In the genomic region with DNA sequence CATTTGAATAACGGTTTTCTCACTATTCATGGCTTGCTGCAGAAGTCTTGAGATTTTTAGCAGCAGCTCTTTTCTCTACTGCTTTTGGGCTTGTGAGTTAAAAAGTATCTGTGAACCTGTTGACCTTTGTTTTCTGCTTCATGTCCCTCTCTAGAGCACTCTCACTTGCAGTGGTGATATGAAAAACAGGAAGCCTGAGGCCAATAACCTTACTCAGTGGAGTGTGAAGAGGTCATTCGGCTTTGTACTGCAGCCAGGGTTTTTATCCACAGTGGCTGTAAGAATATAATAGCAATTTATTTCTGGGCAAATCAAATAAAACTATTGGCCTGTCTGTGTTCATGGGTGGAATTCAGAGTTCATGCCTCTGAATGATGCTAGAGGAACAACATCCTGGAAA, we compare ENCODE assay signal across 21 mouse cellular contexts.
A peak's percentile ranks its signal among the peaks of the same experiment; 100 is the strongest.
DNase-seq lines count a peak whose midpoint lies in the region; ATAC-seq and TF ChIP-seq lines count a peak whose summit lies in the region.
"Had no signal": no experiment of that assay in that cellular context is flagged by ENCODE, and none has a peak within 500 bp of the region (broad histone marks: within the 10 kb centered on the region; RNA-seq: fewer than 3 reads in every experiment).

No protein-coding gene starts in this region.

- no peak for TF ChIP-seq CTCF in liver, adult 2 months (IDR thresholded peaks at IDR 0.05; ENCODE audit: low read depth, low read length)
- no peak for TF ChIP-seq CTCF in kidney, adult 2 months (conservative IDR thresholded peaks at IDR 0.05; ENCODE audit: insufficient read depth, insufficient read length, low read depth, low read length)

- H3K4me1 ChIP-seq in liver, adult 2 months (ENCODE audit: control insufficient read depth, insufficient read depth, low read length): no peaks in the 10 kb centered on the region
- H3K4me1 ChIP-seq in liver, embryonic 12.5 days: no peaks in the 10 kb centered on the region
- 0 out of 2 replicates have a peak, but pooled peaks cover 3% of the 10 kb centered on the region for H3K4me1 ChIP-seq in kidney, adult 2 months (ENCODE audit: control insufficient read depth, insufficient read depth, low read length)
- H3K4me1 ChIP-seq: liver, embryonic 13.5 days had no signal

- intact Hi-C loops in left cerebral cortex, postnatal 4 days (cut with DNase I): no loop called here

- peak; percentile 68 for DNase-seq in liver, adult 2 months (ENCODE audit: extremely low read depth, low read depth, low spot score)
- peak; percentile 86 for DNase-seq in kidney, adult 2 months
- DNase-seq in kidney, postnatal 14 days: peak; percentile 76
- DNase-seq in left cerebral cortex, postnatal 4 days: no peak
- no peak for DNase-seq in adrenal gland, postnatal 10 days
- DNase-seq in layer of hippocampus, adult 18-20 months (ENCODE audit: low spot score in 2 of 2): no peak
- DNase-seq: adrenal gland, adult 2 months; B cell, adult 2 months; cerebellum, adult 9-11 months; heart, postnatal 14 days; liver, embryonic 13.5 days; lung, embryonic 14.5 days; lung, postnatal 36 days; thymus, postnatal 14 days had no signal

- H3K79me2 ChIP-seq in liver, adult 2 months (ENCODE audit: control insufficient read depth, insufficient read depth, low read length): no peaks in the 10 kb centered on the region

- H3K36me3 ChIP-seq in liver, adult 2 months (ENCODE audit: control insufficient read depth, insufficient read depth, low read length): no peaks in the 10 kb centered on the region
- no peaks in the 10 kb centered on the region for H3K36me3 ChIP-seq in liver, embryonic 12.5 days
- H3K36me3 ChIP-seq in kidney, adult 2 months (ENCODE audit: control insufficient read depth, insufficient read depth, low read length): no peaks in the 10 kb centered on the region
- H3K36me3 ChIP-seq: heart, embryonic 12.5 days; liver, embryonic 13.5 days had no signal

- H3K27ac ChIP-seq in liver, adult 2 months (replicated peaks; ENCODE audit: insufficient read depth, low read depth, low read length): no peak overlapping the region
- H3K27ac ChIP-seq in liver, embryonic 12.5 days: no peak overlapping the region
- H3K27ac ChIP-seq in kidney, adult 2 months (ENCODE audit: insufficient read depth, low read depth, low read length): no peak overlapping the region
- H3K27ac ChIP-seq: forebrain, embryonic 13.5 days; hindbrain, embryonic 14.5 days; left cerebral cortex, adult 2 months; liver, embryonic 13.5 days; stomach, postnatal 0 days had no signal

- no peak overlapping the region for H3K4me2 ChIP-seq in liver, embryonic 12.5 days
- H3K4me2 ChIP-seq: forebrain, embryonic 13.5 days; heart, embryonic 12.5 days; hindbrain, embryonic 14.5 days; liver, embryonic 13.5 days; lung, embryonic 14.5 days had no signal

- 44% methylated on average over 2 of the region's 2 CpGs for whole genome bisulfite sequencing in liver, adult 2 months
- WGBS in liver, embryonic 12.5 days (ENCODE audit: insufficient replicate concordance): 59% methylated on average over 2 of the region's 2 CpGs
- 15% methylated on average over 2 of the region's 2 CpGs for WGBS in kidney, adult 2 months

- H3K9ac ChIP-seq in liver, adult 2 months (ENCODE audit: low read depth, low read length): no peak overlapping the region
- no peak overlapping the region for H3K9ac ChIP-seq in liver, embryonic 12.5 days
- H3K9ac ChIP-seq: forebrain, embryonic 13.5 days; heart, embryonic 12.5 days; hindbrain, embryonic 14.5 days; liver, embryonic 13.5 days; lung, embryonic 14.5 days had no signal

- ATAC-seq in liver, embryonic 12.5 days: no peak
- ATAC-seq in granulocyte monocyte progenitor cell, adult 5-6 weeks (replicated peaks; ENCODE audit: poor library complexity, severe bottlenecking): no peak
- ATAC-seq: forebrain, embryonic 13.5 days had no signal

- H3K9me3 ChIP-seq in liver, embryonic 12.5 days (replicated peaks): no peaks in the 10 kb centered on the region
- H3K9me3 ChIP-seq: forebrain, embryonic 13.5 days; heart, embryonic 12.5 days; liver, embryonic 13.5 days had no signal

- TF ChIP-seq POLR2A in liver, adult 2 months (IDR thresholded peaks at IDR 0.05; ENCODE audit: extremely low read depth, insufficient read depth, low read length): no peak
- no peak for TF ChIP-seq POLR2A in kidney, adult 2 months (IDR thresholded peaks at IDR 0.05; ENCODE audit: low read depth, low read length)

- no peaks in the 10 kb centered on the region for H3K27me3 ChIP-seq in liver, adult 2 months (ENCODE audit: control insufficient read depth, insufficient read depth, low read length)
- no peaks in the 10 kb centered on the region for H3K27me3 ChIP-seq in liver, embryonic 12.5 days (replicated peaks)
- no peaks in the 10 kb centered on the region for H3K27me3 ChIP-seq in kidney, adult 2 months (replicated peaks; ENCODE audit: control insufficient read depth, insufficient read depth, low read length)
- H3K27me3 ChIP-seq: forebrain, embryonic 13.5 days; heart, embryonic 12.5 days; liver, embryonic 13.5 days had no signal

- H3K4me3 ChIP-seq in liver, adult 2 months (ENCODE audit: insufficient read depth, low read depth, low read length): no peak overlapping the region
- H3K4me3 ChIP-seq in liver, embryonic 12.5 days: no peak overlapping the region
- no peak overlapping the region for H3K4me3 ChIP-seq in kidney, adult 2 months (ENCODE audit: insufficient read depth, low read depth, low read length)
- H3K4me3 ChIP-seq: forebrain, embryonic 13.5 days; heart, embryonic 12.5 days; left cerebral cortex, adult 2 months; liver, embryonic 13.5 days had no signal

Comparison
In these comparisons a context has a peak if more than half of its experiments do, and no peak if none do; other contexts are left out.
1. DNase-seq: peak in liver, adult 2 months (single experiment), kidney, adult 2 months (single experiment) and kidney, postnatal 14 days (single experiment); none in left cerebral cortex, postnatal 4 days (single experiment), adrenal gland, postnatal 10 days (single experiment) and layer of hippocampus, adult 18-20 months (0 of 2).